Mouse (Mus musculus): ENCODE data around the gene Slc6a9. TPM values are rescaled to one million over a fixed set of nuclear protein-coding genes. Genes with fewer than 3 reads are reported as not detected.

Gene Slc6a9
- polyA plus RNA-seq, 1 experiment, result not detected

- no peak overlapping the region for H3K4me3 ChIP-seq (ENCODE audit: insufficient read depth, low read depth, low read length)
- 49% methylated on average over 9 of the region's 9 CpGs for WGBS
- TF ChIP-seq CTCF (IDR thresholded peaks at IDR 0.05; ENCODE audit: insufficient read depth, low read depth, low read length) (no peak), POLR2A (IDR thresholded peaks at IDR 0.05; ENCODE audit: insufficient read depth, low read depth, low read length) (no peak)
- H3K27ac ChIP-seq (ENCODE audit: insufficient read depth, low read depth, low read length), result no peak overlapping the region
- peaks cover 6% of the 10 kb centered on the region for H3K4me1 ChIP-seq (ENCODE audit: control insufficient read depth, insufficient read depth, low read length)
Measured at GRCm38 (mm10) chr4:117860570-117860969, 26.3 kb downstream of the Slc6a9 start.

- WGBS, result 55% methylated on average over 4 of the region's 4 CpGs
- no peak overlapping the region for H3K4me3 ChIP-seq (ENCODE audit: insufficient read depth, low read depth, low read length)
- no peak for TF ChIP-seq CTCF (IDR thresholded peaks at IDR 0.05; ENCODE audit: insufficient read depth, low read depth, low read length)
- no peak for TF ChIP-seq POLR2A (IDR thresholded peaks at IDR 0.05; ENCODE audit: insufficient read depth, low read depth, low read length)
- H3K4me1 ChIP-seq (ENCODE audit: control insufficient read depth, insufficient read depth, low read length), result peaks cover 8% of the 10 kb centered on the region
- no peak overlapping the region for H3K27ac ChIP-seq (ENCODE audit: insufficient read depth, low read depth, low read length)
Measured at GRCm38 (mm10) chr4:117862823-117863222, 28.5 kb downstream of the Slc6a9 start.

- no peak overlapping the region for H3K4me3 ChIP-seq (ENCODE audit: insufficient read depth, low read depth, low read length)
- WGBS, result 57% methylated on average over 9 of the region's 9 CpGs
- no peak overlapping the region for H3K27ac ChIP-seq (ENCODE audit: insufficient read depth, low read depth, low read length)
- TF ChIP-seq CTCF (IDR thresholded peaks at IDR 0.05; ENCODE audit: insufficient read depth, low read depth, low read length) (no peak), POLR2A (IDR thresholded peaks at IDR 0.05; ENCODE audit: insufficient read depth, low read depth, low read length) (no peak)
- H3K4me1 ChIP-seq (ENCODE audit: control insufficient read depth, insufficient read depth, low read length), result peaks cover 8% of the 10 kb centered on the region
Measured at GRCm38 (mm10) chr4:117866083-117866482, 31.8 kb downstream of the Slc6a9 start.

- H3K4me3 ChIP-seq (ENCODE audit: insufficient read depth, low read depth, low read length), result no peak overlapping the region
- no peak overlapping the region for H3K27ac ChIP-seq (ENCODE audit: insufficient read depth, low read depth, low read length)
- peaks cover 8% of the 10 kb centered on the region for H3K4me1 ChIP-seq (ENCODE audit: control insufficient read depth, insufficient read depth, low read length)
- WGBS, result 82% methylated on average over 6 of the region's 6 CpGs
- TF ChIP-seq CTCF (IDR thresholded peaks at IDR 0.05; ENCODE audit: insufficient read depth, low read depth, low read length) (no peak), POLR2A (IDR thresholded peaks at IDR 0.05; ENCODE audit: insufficient read depth, low read depth, low read length) (no peak)
Measured at GRCm38 (mm10) chr4:117867000-117867399, 32.7 kb downstream of the Slc6a9 start.

DNA sequence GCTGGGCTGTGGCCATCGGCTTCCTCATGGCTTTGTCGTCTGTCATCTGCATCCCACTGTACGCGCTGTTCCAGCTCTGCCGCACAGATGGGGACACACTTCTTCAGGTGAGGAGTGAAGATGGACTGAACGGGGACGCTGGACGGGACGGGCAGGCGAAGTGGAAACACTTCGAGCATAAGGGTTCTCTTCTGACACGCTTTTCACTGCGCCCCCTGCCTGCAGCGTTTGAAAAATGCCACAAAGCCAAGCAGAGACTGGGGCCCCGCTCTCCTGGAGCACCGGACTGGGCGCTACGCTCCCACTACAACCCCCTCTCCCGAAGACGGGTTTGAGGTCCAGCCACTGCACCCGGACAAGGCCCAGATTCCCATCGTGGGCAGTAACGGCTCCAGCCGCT is 33.5 kb downstream of the Slc6a9 start:
- TF ChIP-seq POLR2A (IDR thresholded peaks at IDR 0.05; ENCODE audit: insufficient read depth, low read depth, low read length) (no peak), CTCF (IDR thresholded peaks at IDR 0.05; ENCODE audit: insufficient read depth, low read depth, low read length) (peak; percentile 73)
- H3K4me1 ChIP-seq (ENCODE audit: control insufficient read depth, insufficient read depth, low read length), result peaks cover 6% of the 10 kb centered on the region; the same call in 1 of the 2 replicates
- WGBS, result 24% methylated on average over 24 of the region's 24 CpGs
- no peak overlapping the region for H3K4me3 ChIP-seq (ENCODE audit: insufficient read depth, low read depth, low read length)
- H3K27ac ChIP-seq (ENCODE audit: insufficient read depth, low read depth, low read length), result no peak overlapping the region

DNA sequence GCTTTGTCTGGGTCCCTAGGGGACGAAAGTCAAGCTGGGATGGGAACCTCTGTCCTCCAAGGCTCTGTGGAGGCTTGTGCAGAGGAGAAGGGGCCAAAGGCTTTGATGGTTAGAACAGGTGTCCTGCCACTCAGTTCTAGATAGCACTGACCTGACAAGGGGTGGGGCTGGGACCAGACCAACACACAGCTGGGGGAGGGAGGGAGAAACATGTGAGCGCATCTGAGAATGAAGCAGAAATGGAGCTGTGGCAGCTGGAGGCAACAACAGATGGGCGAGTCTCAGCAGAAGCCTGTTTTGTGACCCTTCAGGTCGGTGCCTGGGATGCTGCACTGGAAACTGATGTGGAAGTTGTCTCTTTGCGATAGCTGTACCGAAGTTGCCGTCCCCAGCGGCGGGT is 35.0 kb downstream of the Slc6a9 start:
- TF ChIP-seq CTCF (IDR thresholded peaks at IDR 0.05; ENCODE audit: insufficient read depth, low read depth, low read length) (no peak), POLR2A (IDR thresholded peaks at IDR 0.05; ENCODE audit: insufficient read depth, low read depth, low read length) (no peak)
- no peak overlapping the region for H3K4me3 ChIP-seq (ENCODE audit: insufficient read depth, low read depth, low read length)
- H3K27ac ChIP-seq (ENCODE audit: insufficient read depth, low read depth, low read length), result no peak overlapping the region
- H3K4me1 ChIP-seq (ENCODE audit: control insufficient read depth, insufficient read depth, low read length), result peaks cover 5% of the 10 kb centered on the region; the same call in 1 of the 2 replicates
- 77% methylated on average over 9 of the region's 9 CpGs for WGBS

DNA sequence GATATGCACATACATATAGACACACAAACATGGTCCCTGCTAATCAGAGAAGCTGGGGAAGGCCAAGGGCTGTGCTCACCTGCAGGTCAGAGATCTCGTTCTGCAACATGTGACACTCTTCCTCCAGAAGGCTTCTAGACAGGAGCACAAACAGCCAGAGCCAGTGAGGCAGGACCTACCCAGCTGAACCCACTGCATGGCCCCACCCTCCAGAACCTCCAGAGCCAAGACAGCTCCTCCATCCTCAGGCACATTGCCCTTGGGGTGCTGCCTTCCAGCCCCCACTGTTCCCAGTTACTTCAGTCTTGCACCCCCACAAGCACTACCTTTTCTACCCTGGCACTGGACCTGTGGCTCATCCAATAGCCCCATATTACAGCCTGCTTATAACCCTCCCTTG is 36.1 kb downstream of the Slc6a9 start:
- no peak for TF ChIP-seq POLR2A (IDR thresholded peaks at IDR 0.05; ENCODE audit: insufficient read depth, low read depth, low read length)
- no peak for TF ChIP-seq CTCF (IDR thresholded peaks at IDR 0.05; ENCODE audit: insufficient read depth, low read depth, low read length)
- Histone ChIP-seq H3K27ac (ENCODE audit: insufficient read depth, low read depth, low read length) (no peak overlapping the region), H3K4me1 (ENCODE audit: control insufficient read depth, insufficient read depth, low read length) (peaks cover 5% of the 10 kb centered on the region; the same call in 1 of the 2 replicates), H3K4me3 (ENCODE audit: insufficient read depth, low read depth, low read length) (no peak overlapping the region)
- 81% methylated on average over 1 of the region's 1 CpGs for whole genome bisulfite sequencing

DNA sequence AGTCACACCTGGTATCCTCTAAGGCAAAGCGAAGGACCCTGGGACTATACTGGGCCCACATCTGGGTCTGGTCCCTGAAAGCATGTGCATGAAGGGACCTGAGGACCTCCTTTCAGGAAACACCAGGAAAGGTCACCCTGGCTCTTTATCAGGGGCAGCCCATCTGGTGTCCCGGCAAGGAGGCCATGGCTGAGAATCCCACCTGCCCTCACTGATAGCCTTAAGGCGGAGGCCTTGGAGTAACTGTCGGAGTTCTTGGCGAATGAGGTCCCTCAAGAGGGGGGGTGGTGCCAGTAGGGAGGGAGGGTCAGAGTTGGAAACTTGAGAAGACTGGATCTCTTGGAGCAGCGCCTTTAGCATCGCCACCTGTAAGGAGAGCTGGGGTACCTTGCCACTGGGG is 37.5 kb downstream of the Slc6a9 start:
- H3K4me3 ChIP-seq (ENCODE audit: insufficient read depth, low read depth, low read length), result no peak overlapping the region
- WGBS, result 86% methylated on average over 7 of the region's 7 CpGs
- no peak overlapping the region for H3K27ac ChIP-seq (ENCODE audit: insufficient read depth, low read depth, low read length)
- no peak for TF ChIP-seq POLR2A (IDR thresholded peaks at IDR 0.05; ENCODE audit: insufficient read depth, low read depth, low read length)
- TF ChIP-seq CTCF (IDR thresholded peaks at IDR 0.05; ENCODE audit: insufficient read depth, low read depth, low read length), result no peak
- H3K4me1 ChIP-seq (ENCODE audit: control insufficient read depth, insufficient read depth, low read length), result no peaks in the 10 kb centered on the region

- Histone ChIP-seq H3K4me3 (ENCODE audit: insufficient read depth, low read depth, low read length) (no peak within 1 kb of the TSS), H3K27ac (ENCODE audit: insufficient read depth, low read depth, low read length) (no peak within 1 kb of the TSS), H3K4me1 (ENCODE audit: control insufficient read depth, insufficient read depth, low read length) (no peaks in the 10 kb centered on the region)
- no peak for TF ChIP-seq POLR2A (IDR thresholded peaks at IDR 0.05; ENCODE audit: insufficient read depth, low read depth, low read length)
- no peak for TF ChIP-seq CTCF (IDR thresholded peaks at IDR 0.05; ENCODE audit: insufficient read depth, low read depth, low read length)
- 20% methylated on average over 14 of the region's 14 CpGs for WGBS
Measured at GRCm38 (mm10) chr4:117872471-117872886, 38.2 kb downstream of the Slc6a9 start, which contains the start of gene Ccdc24. Gene Ccdc24 (minus strand): TSS chr4:117872557.

- Histone ChIP-seq H3K4me1 (ENCODE audit: control insufficient read depth, insufficient read depth, low read length) (no peaks in the 10 kb centered on the region), H3K4me3 (ENCODE audit: insufficient read depth, low read depth, low read length) (no peak overlapping the region), H3K27ac (ENCODE audit: insufficient read depth, low read depth, low read length) (no peak overlapping the region)
- 96% methylated on average over 9 of the region's 9 CpGs for WGBS
- TF ChIP-seq POLR2A (IDR thresholded peaks at IDR 0.05; ENCODE audit: insufficient read depth, low read depth, low read length) (no peak), CTCF (IDR thresholded peaks at IDR 0.05; ENCODE audit: insufficient read depth, low read depth, low read length) (no peak)
Measured at GRCm38 (mm10) chr4:117873615-117874014, 39.3 kb downstream of the Slc6a9 start.

Data from olfactory bulb, adult 2 months (tissue).